In genomic region chr19:29967960-29968359, GRCm38 (mm10) we compare ENCODE assay signal across 40 mouse cellular contexts. TPM values are rescaled to one million over a fixed set of nuclear protein-coding genes. Genes with fewer than 3 reads are reported as not detected.
"Had no signal": no experiment of that assay in that cellular context is flagged by ENCODE, and none has a peak within 500 bp of the region (broad histone marks: within the 10 kb centered on the region; RNA-seq: fewer than 3 reads in every experiment).

No protein-coding gene starts in this region.

- H3K4me3 ChIP-seq: heart, embryonic 10.5 days; heart, embryonic 12.5 days; hindbrain, embryonic 13.5 days; hindbrain, embryonic 15.5 days; limb, embryonic 13.5 days; limb, embryonic 15.5 days; liver, embryonic 12.5 days had no signal

- H3K27me3 ChIP-seq: hindbrain, embryonic 13.5 days; hindbrain, embryonic 15.5 days; limb, embryonic 13.5 days; limb, embryonic 15.5 days; liver, embryonic 12.5 days had no signal

- H3K36me3 ChIP-seq: heart, embryonic 10.5 days; heart, embryonic 12.5 days; hindbrain, embryonic 13.5 days; hindbrain, embryonic 15.5 days; limb, embryonic 13.5 days; limb, embryonic 15.5 days; liver, embryonic 12.5 days had no signal

- H3K9me3 ChIP-seq: heart, embryonic 10.5 days; hindbrain, embryonic 15.5 days; limb, embryonic 15.5 days; liver, embryonic 12.5 days had no signal

- H3K4me1 ChIP-seq: heart, embryonic 10.5 days; heart, embryonic 12.5 days; hindbrain, embryonic 13.5 days; hindbrain, embryonic 15.5 days; limb, embryonic 13.5 days; limb, embryonic 15.5 days; liver, embryonic 12.5 days had no signal

- DNase-seq: forebrain, postnatal 0 days; gastrocnemius, postnatal 14 days; gastrocnemius, postnatal 36 days; heart, adult 18-20 months; heart, postnatal 10 days; heart, postnatal 36 days; kidney, adult 11 months; kidney, adult 8-10 months; kidney, postnatal 10 days; layer of hippocampus, adult 9-11 months; layer of hippocampus, postnatal 36 days; left cerebral cortex, postnatal 4 days had no signal

- ATAC-seq: forebrain, postnatal 0 days; hindbrain, postnatal 0 days; intestine, embryonic 16.5 days; liver, embryonic 12.5 days had no signal

- H3K4me2 ChIP-seq: heart, embryonic 12.5 days; hindbrain, embryonic 13.5 days; hindbrain, embryonic 15.5 days; limb, embryonic 13.5 days; limb, embryonic 15.5 days; liver, embryonic 12.5 days had no signal

- H3K9ac ChIP-seq: forebrain, postnatal 0 days; heart, embryonic 12.5 days; hindbrain, embryonic 13.5 days; hindbrain, embryonic 15.5 days; limb, embryonic 13.5 days; limb, embryonic 15.5 days; liver, embryonic 12.5 days; liver, embryonic 14.5 days had no signal

- H3K27ac ChIP-seq: heart, embryonic 10.5 days; hindbrain, embryonic 13.5 days; hindbrain, embryonic 15.5 days; hindbrain, postnatal 0 days; limb, embryonic 13.5 days; limb, embryonic 15.5 days; liver, embryonic 12.5 days; liver, embryonic 14.5 days had no signal

RNA-seq across cellular contexts. Expression of gene Trpd52l3, which starts 35.6 kb away (rescaled TPM):
- total RNA-seq: forebrain, postnatal 0 days; gastrocnemius, adult 18-20 months; gastrocnemius, adult 8-10 months; gastrocnemius, postnatal 14 days; gastrocnemius, postnatal 36 days; heart, adult 18-20 months; heart, adult 8-10 months; heart, postnatal 10 days; heart, postnatal 36 days; hematopoietic stem cell, adult 5-6 weeks; hindbrain, postnatal 0 days; layer of hippocampus, adult 18-20 months; layer of hippocampus, adult 8-10 months; layer of hippocampus, postnatal 14 days; layer of hippocampus, postnatal 36 days; left cerebral cortex, adult 18-20 months; left cerebral cortex, adult 8-10 months; left cerebral cortex, postnatal 10 days; left cerebral cortex, postnatal 25 days; left cerebral cortex, postnatal 4 days had no signal
- polyA plus RNA-seq: forebrain, postnatal 0 days; heart, embryonic 10.5 days; heart, embryonic 12.5 days; heart, embryonic 14.5 days; heart, embryonic 16.5 days; hindbrain, embryonic 11.5 days; hindbrain, embryonic 13.5 days; hindbrain, embryonic 15.5 days; hindbrain, postnatal 0 days; intestine, embryonic 14.5 days; intestine, embryonic 16.5 days; large intestine, adult 2 months; limb, embryonic 11.5 days; limb, embryonic 13.5 days; limb, embryonic 15.5 days; liver, embryonic 12.5 days; liver, embryonic 14.5 days; liver, embryonic 16.5 days had no signal

RNA-seq across cellular contexts. Expression of gene Il33, which starts 43.0 kb away (rescaled TPM):
- total RNA-seq: hematopoietic stem cell, adult 5-6 weeks had no signal
